Mouse (Mus musculus): ENCODE results near the gene Eef1g.
"Not testable (repeated sequence)": the region's sequence is repeated elsewhere in the genome, so short reads cannot be mapped to it uniquely, and the experiment has no call there.

The Eef1g gene

DNA sequence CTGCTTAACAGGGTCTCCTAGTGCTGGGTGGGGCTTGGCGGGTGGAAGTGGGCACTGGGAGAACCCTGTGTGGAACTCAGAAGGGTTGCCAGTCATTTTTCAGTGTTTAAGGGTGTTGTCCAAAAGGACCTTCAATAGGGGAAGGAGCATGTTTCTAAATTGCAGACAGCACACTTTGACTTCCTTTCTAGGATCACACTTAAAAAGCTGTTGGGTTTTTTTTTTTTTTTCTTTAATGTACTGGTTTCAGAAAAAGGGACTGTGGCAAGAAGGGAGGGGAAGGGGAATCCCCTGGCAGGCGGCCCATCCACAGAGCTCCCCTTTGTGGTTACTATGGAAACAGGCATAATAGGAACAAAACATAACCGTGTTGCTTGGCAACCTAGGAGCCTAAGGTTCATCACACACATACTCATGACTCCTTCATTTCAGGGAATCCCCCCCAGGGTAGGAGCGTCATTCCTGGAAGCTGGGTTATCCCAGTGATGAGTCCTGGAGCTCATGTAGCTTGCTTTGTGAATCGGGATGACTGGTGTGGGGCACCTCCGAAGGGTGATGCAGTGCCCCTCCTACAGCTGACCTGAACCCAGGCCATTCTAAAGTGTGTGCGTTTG, 17.5 kb downstream of the Eef1g start:
- peak; percentile 84 to 87 for DNase-seq (ENCODE audit: low read depth in 2 of 2, low spot score in 2 of 2)

DNA sequence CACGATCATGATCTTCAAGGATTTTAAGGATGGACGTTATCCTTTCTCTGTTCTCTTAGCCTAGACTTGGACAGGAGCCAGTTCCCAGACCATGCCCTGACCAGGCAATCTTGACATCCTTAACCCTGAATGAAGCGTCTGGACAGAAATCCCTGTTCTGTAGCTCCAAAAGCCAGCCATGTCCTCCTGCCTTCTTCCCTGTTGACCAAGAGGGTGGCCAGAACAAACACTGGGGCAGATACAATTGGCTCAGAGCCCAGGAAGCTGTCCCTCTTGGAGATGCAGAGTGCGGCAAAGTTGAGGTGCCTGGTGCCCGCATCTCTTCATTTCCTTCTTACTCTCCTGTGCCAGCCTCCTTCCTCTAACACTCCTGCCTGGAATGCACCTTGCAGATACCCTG, 19.1 kb downstream of the Eef1g start:
- DNase-seq (ENCODE audit: low read depth in 2 of 2, low spot score in 2 of 2), result no peak

DNA sequence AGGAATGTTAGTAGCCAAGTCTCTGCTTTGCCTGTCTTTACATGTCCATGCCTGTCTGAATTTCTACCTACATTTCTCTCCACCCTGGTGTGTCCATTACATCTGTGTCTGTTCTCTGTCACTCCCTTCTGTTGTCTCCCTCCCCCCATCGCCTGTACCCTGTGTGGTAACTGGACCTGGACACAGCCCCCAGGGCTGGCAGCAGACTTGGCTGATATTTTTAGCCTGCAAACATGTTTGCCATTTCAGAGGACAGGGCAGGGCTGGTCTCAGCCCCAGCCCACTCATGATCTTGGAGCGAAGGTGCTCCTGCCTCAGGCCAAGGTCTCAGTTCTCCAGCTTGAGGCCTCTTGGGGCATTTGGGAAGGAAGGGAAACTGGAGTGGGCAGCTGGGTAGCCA, 21.0 kb downstream of the Eef1g start:
- no peak for DNase-seq (ENCODE audit: low read depth in 2 of 2, low spot score in 2 of 2)

DNA sequence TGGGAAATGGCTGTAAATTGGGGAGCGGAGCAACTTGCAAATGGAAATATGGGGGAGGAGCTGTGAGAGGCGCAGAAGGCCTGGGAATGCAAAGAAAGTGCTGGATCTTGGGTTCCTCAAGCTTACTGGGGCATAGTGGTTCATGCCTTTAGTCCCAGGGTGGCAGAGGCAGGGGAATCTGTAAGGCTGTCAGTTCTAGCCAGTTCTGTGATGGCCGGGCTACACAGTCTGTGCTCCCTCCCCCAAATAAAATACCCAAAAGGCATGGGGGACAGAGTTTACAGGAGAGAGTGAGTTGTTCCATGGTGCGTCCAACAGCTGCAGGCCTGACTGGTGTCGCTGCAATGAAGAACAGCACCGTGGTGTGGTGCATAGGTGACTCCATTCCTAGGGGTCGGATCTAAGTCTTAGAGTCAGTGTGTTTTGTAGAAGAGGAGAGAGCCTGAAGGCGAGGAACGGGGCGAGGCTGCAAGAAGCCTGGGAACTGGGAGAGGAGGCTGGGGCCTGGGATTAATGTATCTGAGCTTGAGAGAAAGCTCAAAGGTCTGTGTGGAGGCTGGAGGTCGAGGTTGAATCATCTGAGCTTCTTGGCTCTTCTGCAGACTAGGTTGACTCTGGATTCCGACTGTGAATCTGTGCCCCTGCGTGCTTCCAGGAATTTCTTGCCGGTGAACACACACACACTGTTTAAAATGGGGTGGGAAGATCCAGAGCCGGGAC, 21.7 kb downstream of the Eef1g start:
- no peak for DNase-seq (ENCODE audit: low read depth in 2 of 2, low spot score in 2 of 2)

DNA sequence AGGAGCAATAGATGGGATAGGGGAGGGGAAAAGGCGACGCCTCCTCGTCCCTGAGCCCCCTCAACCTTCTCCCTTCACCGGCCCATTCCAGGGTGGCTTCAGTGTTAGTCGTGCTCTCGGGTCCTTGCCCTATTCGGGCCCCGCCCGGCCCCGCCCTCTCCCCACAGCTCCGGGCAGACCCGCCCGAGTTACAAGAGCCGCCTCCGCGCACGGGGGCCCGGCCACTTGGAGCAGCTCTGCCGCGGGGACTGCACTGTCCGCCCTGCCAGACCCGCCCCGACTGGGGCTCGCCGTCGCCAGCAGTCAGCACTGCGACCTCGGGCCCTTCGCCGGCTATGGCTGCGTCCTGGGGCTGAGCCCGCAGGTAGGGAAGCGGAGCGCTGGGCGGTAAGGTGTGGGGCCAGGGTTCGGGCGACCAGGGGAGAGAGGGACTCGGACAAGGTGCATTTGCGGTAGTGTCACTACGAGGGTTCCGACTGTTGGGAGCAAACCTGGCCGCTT, 22.3 kb downstream of the Eef1g start, which contains the start of gene Ahnak:
Gene Ahnak, plus strand, starts transcription at position 219 of the 501 bp plus-strand sequence.
- no peak for DNase-seq (ENCODE audit: low read depth in 2 of 2, low spot score in 2 of 2)

DNA sequence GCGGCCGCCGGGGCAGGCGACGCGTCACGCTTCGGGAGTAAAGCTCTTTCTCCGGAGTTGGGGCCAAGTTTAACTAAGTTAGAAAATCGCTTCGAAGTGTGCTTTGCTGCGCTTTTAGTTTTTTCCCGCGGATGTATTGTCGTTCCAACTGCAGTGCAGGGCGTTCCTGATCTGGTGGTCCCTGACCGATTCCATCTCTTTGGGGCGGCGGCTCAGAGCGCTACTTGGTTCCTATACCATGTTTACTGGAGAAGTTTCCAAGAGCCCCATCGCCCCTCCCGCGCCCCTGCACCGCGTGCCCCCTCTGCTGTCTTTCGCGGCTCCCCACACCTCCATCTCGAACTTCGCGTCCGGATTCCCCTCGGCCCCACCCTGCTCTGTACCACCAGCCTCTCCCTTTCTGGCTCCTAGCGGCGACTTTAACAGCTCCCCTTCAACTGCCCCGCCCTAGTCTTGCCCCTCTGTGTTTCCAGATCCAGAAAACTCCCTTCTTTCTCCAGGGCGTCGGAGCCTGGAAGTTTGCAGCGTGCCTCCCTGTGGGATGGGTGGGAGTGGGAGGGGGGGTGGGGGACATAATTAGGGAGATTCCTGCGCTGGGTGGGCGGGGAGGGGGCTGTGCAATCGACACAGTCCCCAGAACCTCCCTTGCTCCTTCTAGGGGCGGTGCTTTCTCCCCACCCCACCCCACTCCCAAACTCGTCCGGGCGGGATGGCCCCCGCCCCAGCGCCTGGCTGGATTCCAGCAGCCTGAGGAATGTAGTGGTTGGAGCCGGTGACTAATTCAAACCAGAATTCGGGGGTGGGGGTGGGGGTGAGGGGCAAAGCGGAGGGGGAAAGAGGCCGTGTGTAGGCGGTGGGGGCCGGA, 23.0 kb downstream of the Eef1g start:
- peak; percentile 37 to 43 for DNase-seq (ENCODE audit: low read depth in 2 of 2, low spot score in 2 of 2)

DNA sequence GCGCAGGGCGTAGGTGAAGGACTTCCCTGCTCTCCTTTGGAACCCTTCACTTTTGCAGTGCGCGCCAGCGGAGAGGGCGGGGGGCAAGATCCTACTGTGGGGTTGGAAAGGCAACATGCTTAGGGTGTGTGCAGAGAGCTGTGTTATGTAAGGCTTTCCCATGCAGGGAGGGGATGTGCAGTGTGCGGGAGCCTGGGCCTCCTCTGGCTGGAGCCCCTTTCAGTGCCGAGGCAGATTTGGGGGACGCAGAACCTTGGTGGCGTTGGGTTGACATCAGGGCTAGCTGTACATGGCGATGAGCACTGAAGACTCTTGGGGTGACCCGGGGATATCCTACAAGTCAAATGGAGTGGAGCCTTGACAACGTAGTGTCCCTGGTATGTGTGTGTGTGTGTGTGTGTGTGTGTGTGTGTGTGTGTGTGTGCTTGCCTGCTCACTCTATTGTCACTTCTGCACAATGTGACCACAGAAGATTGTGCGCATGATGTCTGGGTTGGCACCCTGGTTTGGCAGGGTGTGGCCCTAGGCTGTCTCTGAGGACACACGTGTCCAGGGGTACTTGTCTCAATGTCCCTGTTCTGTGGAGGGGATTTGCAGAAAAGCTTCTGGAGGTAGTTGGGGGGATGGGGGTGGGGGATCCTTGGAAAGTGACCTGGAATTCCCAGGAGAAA, 23.7 kb downstream of the Eef1g start:
- no peak for DNase-seq (ENCODE audit: low read depth in 2 of 2, low spot score in 2 of 2)

DNA sequence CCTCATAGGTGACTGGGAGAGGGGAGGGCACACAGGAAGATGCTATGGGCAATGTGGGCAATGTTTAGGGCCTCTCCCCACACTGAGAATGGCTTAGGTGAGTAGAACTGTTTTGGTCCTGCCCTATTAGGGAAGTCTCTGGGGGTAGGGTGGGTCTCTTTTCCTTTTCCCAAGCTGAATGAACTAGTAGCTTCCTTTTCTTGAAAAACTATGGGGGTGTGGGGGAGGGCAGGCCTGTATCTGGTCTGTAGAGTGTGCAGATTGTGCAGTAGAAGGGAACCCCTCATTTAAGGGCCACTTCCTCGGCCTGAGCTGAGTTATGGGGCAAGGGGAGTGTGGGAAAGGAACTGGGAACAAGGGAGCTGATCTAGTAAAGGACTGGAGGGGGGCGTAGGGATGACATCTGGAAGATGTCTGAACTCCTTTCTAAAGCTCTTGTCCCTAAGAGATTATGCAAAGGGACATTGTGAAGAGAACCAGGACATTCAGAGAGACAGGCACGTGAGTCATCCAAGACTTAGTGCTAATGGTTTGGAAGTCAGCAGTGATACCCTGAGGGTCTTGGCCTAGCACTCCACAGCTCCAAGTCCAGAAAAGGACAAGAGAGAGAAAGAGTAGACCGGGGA, 24.5 kb downstream of the Eef1g start:
- no peak for DNase-seq (ENCODE audit: low read depth in 2 of 2, low spot score in 2 of 2)

DNA sequence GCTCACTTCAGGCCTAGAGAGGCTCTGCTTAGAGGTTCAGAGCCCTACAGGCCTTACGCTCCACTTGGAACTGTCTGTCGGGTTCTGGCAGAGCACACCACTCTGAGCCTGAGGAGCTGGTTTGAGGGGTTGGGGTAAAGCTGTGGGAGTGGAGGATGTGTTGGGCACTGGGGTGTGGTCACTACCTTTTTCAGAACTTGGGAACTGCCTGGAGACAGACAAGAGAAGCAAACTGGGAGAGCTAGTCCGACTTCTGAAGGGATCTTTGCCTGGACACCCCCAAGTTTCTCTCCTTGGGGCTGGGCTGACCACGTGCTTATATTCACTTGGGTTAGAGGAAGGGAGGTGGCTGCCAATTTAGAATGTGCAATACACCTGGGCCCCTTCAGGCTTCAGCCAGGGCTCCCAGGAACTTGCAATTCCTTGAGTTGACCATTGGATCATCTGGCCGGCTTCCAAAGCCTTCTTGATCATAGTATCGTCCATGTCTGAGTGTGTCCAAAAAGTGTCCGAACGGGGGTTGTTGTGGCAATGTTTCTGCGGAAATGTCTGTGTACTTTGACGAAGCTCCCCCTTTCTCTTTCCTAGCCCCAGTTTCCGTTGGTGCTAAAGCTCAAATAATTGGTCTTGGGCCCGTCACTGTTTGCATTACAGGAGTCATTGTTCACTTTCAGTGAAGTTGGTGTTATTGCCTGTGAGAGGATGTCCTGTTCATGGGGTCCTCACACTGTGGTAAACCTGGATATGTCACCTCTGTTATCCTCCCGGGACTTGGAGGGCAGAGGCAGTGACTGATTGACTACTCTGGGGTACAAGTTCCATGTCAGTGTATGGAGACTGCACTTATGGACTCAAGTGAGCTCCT, 25.3 kb downstream of the Eef1g start:
- DNase-seq (ENCODE audit: low read depth in 2 of 2, low spot score in 2 of 2), result no peak

DNA sequence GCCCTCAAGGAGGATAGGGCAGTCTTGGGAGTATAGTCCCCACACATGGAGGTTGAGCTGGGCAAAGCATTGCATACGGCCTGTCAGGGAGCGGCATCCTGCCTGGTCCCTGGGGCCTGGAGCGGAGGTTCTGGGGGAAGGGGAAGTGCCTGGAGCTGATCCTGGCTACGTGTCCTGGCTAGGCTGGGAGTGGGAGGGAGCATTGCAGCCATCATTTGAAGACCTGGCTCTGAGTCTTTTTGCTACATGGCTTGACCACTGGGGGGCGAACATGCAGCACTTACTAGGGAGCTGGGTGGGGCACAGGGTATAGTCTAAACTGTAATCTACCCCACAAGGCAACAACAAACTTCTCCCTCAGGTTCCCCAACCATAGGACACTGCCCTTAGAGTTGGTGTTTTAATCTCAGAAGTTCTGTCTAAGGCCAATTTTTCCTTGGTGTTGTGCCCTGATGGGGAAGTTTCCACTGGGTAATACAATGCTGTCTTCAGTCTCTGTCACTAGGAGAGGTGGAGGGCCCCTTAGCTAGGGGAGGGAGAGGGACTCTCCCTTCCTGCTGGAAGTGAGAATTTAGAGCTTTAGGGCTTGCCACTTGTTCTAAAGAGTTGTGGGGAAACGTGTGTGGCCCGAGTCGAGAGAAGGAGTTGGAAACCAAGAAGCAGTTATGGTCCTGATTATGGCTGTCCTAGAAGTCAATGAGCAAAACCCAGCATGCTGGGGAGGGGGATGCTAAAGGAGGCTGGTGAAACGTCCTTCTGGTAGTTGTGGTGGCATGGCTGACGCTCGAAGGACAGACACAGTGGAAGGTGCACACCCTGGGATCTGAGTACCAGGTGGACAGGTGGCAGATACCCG, 26.2 kb downstream of the Eef1g start:
- DNase-seq (ENCODE audit: low read depth in 2 of 2, low spot score in 2 of 2), result peak; percentile 70 to 85

DNA sequence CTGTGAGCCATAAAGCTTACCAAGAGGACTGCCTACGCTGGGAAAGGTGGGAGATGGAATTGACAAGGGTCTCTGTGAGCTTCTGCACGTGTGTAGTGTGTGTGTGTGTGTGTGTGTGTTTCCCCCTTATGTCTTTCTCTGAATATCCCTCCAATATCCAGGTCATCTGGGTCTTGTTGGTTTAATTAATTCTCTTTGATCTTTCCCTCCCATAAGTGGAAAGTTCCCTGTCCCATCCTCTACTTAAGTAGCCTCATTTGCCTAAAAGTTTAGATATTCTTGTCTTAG, 26.7 kb downstream of the Eef1g start:
- no peak for DNase-seq (ENCODE audit: low read depth in 2 of 2, low spot score in 2 of 2)

DNA sequence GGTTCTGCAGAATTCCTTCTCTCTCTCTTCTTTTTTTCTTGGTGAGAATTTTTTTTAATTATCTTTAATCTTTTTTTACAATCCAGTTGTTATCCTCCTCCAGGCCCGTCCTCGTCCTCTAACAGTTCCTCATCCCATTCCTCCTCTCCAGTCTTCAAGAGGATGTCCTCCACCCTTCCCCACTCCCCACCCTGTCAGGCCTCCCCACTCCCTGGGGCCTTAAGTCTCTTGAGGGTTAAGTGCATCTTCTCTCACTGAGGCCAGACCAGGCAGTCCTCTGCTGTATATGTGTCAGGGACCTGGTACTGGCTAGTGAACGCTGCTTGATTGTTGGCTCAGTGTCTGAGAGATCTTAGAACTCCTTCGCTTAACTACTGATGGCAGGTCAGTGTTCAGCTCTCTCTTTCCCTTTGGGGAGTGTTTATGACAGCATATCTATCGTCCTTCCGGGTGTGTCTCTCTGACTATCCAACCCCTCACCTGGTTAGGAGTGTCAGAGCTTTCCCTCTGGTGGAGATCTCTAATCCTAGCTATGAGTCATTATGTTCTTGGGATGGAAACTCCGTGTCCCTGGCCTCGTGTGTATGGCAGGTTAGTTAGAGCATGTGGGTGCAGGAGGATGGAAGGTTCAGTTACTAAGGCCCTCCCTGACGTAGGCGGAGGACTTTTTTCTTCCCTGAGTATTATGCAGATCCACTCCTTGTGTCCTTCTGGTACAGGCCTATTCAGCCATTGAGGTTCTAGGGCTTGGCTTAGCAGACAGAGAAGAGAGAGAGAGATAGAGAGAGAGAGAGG, 28.2 kb downstream of the Eef1g start:
- DNase-seq (ENCODE audit: low read depth in 2 of 2, low spot score in 2 of 2), result no peak

DNA sequence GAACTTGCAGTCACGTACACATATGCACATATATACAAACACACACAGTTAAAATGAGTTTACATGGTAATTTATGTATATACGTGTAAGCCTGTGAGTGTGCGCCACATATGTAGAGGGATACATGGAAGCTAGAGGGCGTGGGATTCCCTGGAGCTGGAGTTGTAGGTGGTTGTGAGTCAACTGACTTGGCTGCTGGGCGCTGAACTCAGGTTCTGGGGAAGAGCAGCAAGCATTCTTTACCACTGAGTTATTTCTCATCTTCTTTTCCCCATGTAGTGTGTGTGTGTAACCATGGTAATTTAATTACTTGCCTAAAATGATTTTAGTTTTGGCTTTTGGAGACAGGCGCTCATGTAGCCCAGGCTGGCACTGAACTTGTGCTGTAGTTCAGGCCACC, 29.8 kb downstream of the Eef1g start:
- DNase-seq (ENCODE audit: low read depth in 2 of 2, low spot score in 2 of 2), result no peak

DNA sequence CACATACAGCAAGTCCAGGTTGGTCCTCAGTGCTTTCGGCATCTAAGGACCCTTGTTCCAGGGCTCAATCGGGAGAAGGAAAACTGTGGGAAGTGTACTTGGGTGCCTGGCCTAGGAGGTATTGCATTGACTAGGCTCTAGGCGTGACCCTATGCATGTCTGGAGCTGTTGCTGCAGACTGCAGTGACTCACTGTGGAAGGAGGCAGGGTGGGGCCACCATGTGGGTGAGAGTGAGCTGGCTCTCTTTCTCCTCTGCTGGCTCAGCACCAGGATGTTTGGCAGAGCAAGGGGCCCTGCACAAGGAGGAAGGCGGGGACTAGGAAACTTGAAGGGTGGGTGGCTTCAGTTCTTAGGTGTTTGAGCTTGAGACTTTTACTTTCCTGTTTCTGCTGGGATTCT, 30.7 kb downstream of the Eef1g start:
- peak; percentile 61 to 69 for DNase-seq (ENCODE audit: low read depth in 2 of 2, low spot score in 2 of 2)

DNA sequence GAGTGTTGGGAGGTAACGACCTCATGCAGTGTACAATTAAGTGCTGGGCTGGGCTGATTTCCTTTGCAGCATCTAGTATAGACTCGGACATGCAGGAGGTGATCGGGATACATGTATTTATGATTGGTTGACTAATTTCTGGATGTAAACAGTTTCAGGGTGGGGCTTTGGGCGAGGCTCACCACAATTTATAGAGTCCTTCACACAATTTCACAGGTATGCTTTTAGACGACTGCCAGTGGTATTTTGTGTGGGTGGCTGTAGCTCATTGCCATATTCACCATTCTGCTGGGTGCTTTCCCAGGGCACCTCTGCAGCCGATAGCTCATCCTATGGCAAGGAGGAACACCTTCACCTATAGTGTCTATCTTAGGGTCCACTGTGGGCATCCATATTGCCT, 31.7 kb downstream of the Eef1g start:
- no peak for DNase-seq (ENCODE audit: low read depth in 2 of 2, low spot score in 2 of 2)

DNA sequence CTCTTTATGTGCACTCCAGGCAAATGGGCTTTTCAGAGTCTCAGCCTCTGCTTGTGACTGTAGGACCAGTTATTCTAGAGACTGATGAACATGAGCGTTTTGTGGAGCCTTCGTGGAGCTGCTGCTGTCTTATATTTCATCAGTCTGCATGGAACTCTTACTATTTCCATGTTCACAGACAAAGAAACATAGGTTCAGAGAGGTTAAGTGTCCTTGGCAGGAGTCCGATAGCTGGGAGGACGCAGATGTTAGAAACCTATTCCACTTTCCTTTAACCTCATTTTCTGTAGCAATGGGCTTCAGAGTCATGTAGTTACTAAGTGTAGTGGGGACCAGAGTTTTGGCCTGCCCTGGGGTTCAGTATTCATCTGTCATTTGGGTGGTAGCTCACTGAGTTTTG, 32.4 kb downstream of the Eef1g start:
- DNase-seq (ENCODE audit: low read depth in 2 of 2, low spot score in 2 of 2), result no peak

DNA sequence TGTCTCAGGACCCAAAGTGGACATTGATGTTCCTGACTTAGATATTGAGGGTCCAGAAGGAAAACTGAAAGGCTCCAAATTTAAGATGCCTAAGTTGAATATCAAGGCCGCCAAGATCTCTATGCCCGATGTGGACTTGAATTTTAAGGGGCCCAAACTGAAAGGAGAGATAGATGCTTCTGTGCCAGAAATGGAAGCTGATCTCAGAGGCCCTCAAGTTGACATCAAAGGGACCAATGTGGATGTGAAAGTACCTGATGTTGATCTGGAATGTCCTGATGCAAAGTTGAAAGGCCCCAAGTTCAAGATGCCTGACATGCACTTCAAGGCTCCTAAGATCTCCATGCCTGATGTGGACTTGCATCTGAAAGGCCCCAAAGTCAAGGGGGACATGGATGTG, 40.1 kb downstream of the Eef1g start:
- DNase-seq (ENCODE audit: low read depth in 2 of 2, low spot score in 2 of 2), result not testable (repeated sequence)

DNA sequence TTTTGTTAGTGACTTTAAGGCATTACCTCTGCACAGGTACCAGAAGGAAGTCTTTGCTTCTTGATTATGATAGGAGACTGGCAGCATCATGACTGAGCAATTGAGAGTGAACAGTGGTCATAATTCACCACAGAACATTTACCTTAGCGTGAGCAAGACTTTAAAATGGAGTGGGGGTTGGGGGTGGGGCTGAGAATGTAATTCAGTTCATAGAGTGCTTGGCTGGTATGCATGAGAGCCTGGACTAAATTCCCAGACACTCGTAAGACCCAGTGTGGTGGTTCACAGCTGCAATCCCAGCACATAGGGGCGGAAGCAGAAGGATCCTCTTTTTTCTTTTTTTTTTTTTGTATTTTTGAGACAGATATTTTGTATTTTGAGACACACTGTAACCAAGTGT, 52.5 kb downstream of the Eef1g start:
- DNase-seq (ENCODE audit: low read depth in 2 of 2, low spot score in 2 of 2), result no peak

All from CD8-positive naive resting alpha-beta T cell, adult 2 months (primary cell).